Mouse (Mus musculus): ENCODE data around the gene Grm4.

DNA sequence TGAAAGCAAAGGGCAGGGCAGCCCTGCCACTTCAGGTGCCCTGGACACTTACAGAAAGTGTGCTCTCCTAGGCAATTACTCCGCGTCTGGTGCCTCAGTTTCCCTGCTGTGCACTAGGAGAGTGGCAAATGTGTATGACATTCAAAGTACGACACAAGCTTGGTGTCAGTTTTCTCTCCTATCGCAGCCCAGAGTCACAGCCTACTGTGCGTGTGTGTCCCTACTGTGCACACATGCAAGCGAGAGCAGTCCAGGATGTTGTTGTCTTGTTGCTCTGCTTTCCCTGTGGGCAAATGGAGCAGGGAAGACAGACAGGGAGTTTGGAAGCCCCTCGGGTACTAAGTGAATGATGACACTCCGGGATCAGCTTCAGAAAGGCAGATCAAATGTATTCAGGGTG lies 131.2 kb downstream of the Grm4 start:
- TF ChIP-seq POLR2A (IDR thresholded peaks at IDR 0.05; ENCODE audit: low read depth, low read length) (no peak), CTCF (conservative IDR thresholded peaks at IDR 0.05 in 1 of 2, IDR thresholded peaks at IDR 0.05 in 1 of 2; ENCODE audit: low read depth in 2 of 2, low read length in 2 of 2) (no peak), TCF12 (IDR thresholded peaks at IDR 0.05; ENCODE audit: low read depth, low read length) (no peak), MAX (IDR thresholded peaks at IDR 0.05; ENCODE audit: low read length) (no peak), SMC3 (IDR thresholded peaks at IDR 0.05; ENCODE audit: low read depth, low read length) (no peak), TBP (conservative IDR thresholded peaks at IDR 0.05; ENCODE audit: low read depth, low read length) (no peak), MAFK (IDR thresholded peaks at IDR 0.05; ENCODE audit: insufficient replicate concordance, low read length) (no peak), ZC3H11A (IDR thresholded peaks at IDR 0.05; ENCODE audit: low read depth, low read length) (no peak), ZNF384 (IDR thresholded peaks at IDR 0.05; ENCODE audit: low read depth, low read length) (no peak), MYC (IDR thresholded peaks at IDR 0.05; ENCODE audit: low read depth, low read length) (no peak), USF2 (conservative IDR thresholded peaks at IDR 0.05; ENCODE audit: low read depth, low read length) (no peak)

All from CH12.LX (cell line).